Mouse (Mus musculus) kidney, embryonic 15.5 days (tissue): ENCODE measurements around the gene Tbc1d19. TPM values are rescaled to one million over a fixed set of nuclear protein-coding genes. Genes with fewer than 3 reads are reported as not detected.
A peak's percentile ranks its signal among the peaks of the same experiment; 100 is the strongest.

Source experiments
- ATAC-seq: fragments of 200-750 bp; cut with Nextera tagmentation; replicated peaks from 2 replicates; pipeline ENCODE4 v1.8.0; 2017; ENCODE audit warnings: moderate TSS enrichment; ENCODE audit not compliant: low FRiP score
- H3K27ac ChIP-seq: fragments of 300-500 bp; sonication (generic); 2 replicates; pipeline ENCODE4 v1.5.1; 2015; ENCODE audit warnings: mild to moderate bottlenecking, inconsistent platforms
- H3K27me3 ChIP-seq: fragments of 300-500 bp; sonication (generic); 2 replicates; pipeline ENCODE4 v1.6.1; 2015; ENCODE audit warnings: inconsistent platforms
- H3K36me3 ChIP-seq: fragments of 300-500 bp; sonication (generic); 2 replicates; pipeline ENCODE4 v1.6.1; 2015; ENCODE audit warnings: inconsistent platforms
- H3K4me1 ChIP-seq: fragments of 300-500 bp; sonication (generic); 2 replicates; pipeline ENCODE4 v1.6.1; 2015; ENCODE audit warnings: inconsistent platforms
- H3K4me2 ChIP-seq: fragments of 300-500 bp; sonication (generic); 2 replicates; pipeline ENCODE4 v1.6.1; 2015; ENCODE audit warnings: moderate library complexity, mild to moderate bottlenecking, inconsistent platforms
- H3K4me3 ChIP-seq: fragments of 300-500 bp; sonication (generic); replicated peaks from 2 replicates; pipeline ENCODE4 v1.5.1; 2015; ENCODE audit warnings: mild to moderate bottlenecking, inconsistent platforms
- H3K9ac ChIP-seq: fragments of 300-500 bp; sonication (generic); 2 replicates; pipeline ENCODE4 v1.6.1; 2015; ENCODE audit warnings: mild to moderate bottlenecking, inconsistent platforms
- H3K9me3 ChIP-seq: fragments of 300-500 bp; sonication (generic); replicated peaks from 2 replicates; pipeline ENCODE4 v1.6.1; 2016; ENCODE audit warnings: inconsistent platforms
- WGBS: fragments of 180-500 bp; shearing (Covaris S2); methylation state at CpG from one replicate; pipeline ENCODE4 v1.1.7; 2015; ENCODE audit warnings: mixed read lengths; 5-methylcytosine and 5-hydroxymethylcytosine counted together
- polyA plus RNA-seq: library from polyadenylated mRNA; unstranded; fragments of >200 nt; fragmentation: Nextera tagmentation; extraction: Ambion mirVana; gene quantifications from 2 replicates; pipeline ENCODE4 v1.2.1, GENCODE M21; 2015

The Tbc1d19 gene
- polyA plus RNA-seq, 1 experiment from 2014 or later, result 46.9 TPM

GRCm38 (mm10) chr5:53922149-53922904 lies 112.9 kb downstream of the Tbc1d19 start:
- no peak overlapping the region for H3K27ac ChIP-seq
- no peak for ATAC-seq
- H3K36me3 ChIP-seq, result no peaks in the 10 kb centered on the region
- no peak overlapping the region for H3K4me3 ChIP-seq
- H3K4me1 ChIP-seq, result peaks cover 17% of the 10 kb centered on the region
- no peak overlapping the region for H3K9ac ChIP-seq
- WGBS, result 74% methylated on average over 10 of the region's 10 CpGs
- H3K4me2 ChIP-seq, result no peak overlapping the region
- no peaks in the 10 kb centered on the region for H3K9me3 ChIP-seq
- H3K27me3 ChIP-seq, result no peaks in the 10 kb centered on the region

DNA sequence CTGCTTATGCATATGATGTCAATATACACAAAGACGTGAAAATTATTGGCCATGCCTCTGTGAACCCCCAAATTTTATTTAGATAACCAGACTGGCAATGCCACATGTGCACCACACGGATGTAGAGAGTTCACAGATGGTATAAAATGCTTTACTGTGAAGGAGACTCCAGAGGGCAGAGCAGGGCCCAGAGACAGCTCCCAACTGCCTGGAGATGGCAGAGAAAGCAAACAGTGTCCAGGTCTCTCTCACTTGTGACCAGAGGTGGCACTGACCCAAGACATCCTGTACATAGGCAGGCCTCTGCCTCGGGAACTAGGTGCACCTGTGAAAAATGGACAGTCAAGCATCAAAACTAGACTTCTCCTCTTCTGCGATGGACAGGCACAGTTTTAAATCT lies 114.6 kb downstream of the Tbc1d19 start:
- Histone ChIP-seq H3K4me3 (no peak overlapping the region), H3K27ac (no peak overlapping the region), H3K4me2 (no peak overlapping the region), H3K4me1 (peaks cover 24% of the 10 kb centered on the region), H3K9ac (no peak overlapping the region), H3K36me3 (no peaks in the 10 kb centered on the region), H3K9me3 (no peaks in the 10 kb centered on the region), H3K27me3 (no peaks in the 10 kb centered on the region)
- WGBS, result 64% methylated on average over 4 of the region's 4 CpGs
- ATAC-seq, result peak; percentile 72; the same call in 1 of the 2 replicates

- Histone ChIP-seq H3K36me3 (no peaks in the 10 kb centered on the region), H3K9me3 (no peaks in the 10 kb centered on the region), H3K4me3 (no peak overlapping the region), H3K4me1 (peaks cover 32% of the 10 kb centered on the region), H3K27ac (no peak overlapping the region), H3K4me2 (no peak overlapping the region), H3K27me3 (no peaks in the 10 kb centered on the region), H3K9ac (no peak overlapping the region)
- WGBS, result 62% methylated on average over 11 of the region's 11 CpGs
- ATAC-seq, result no peak
These were observed 117.0 kb downstream of the Tbc1d19 start for GRCm38 (mm10) chr5:53926301-53926855.

DNA sequence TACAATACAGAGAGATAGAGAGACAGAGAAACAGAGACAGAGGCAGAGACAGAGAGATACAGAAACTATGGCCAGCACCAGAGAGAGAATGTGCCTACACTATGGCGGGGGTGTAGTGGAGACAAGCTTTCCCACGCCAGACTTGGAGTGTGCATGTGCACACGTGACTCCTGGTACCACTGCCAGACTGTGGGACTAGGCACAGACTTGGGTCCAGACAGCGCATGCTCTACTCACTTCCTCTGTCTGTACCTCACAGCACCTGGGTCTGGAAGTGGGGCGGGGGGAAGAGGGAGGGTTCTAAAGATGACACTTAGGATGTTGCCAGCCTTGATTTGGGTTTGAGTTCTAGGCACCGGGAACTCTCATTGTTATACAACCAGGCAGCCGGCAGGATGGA lies 118.5 kb downstream of the Tbc1d19 start:
- Histone ChIP-seq H3K4me2 (no peak overlapping the region), H3K4me3 (no peak overlapping the region), H3K9ac (no peak overlapping the region), H3K27ac (no peak overlapping the region), H3K4me1 (peaks cover 29% of the 10 kb centered on the region), H3K9me3 (no peaks in the 10 kb centered on the region), H3K27me3 (no peaks in the 10 kb centered on the region), H3K36me3 (no peaks in the 10 kb centered on the region)
- ATAC-seq, result no peak
- 80% methylated on average over 7 of the region's 7 CpGs for WGBS

- Histone ChIP-seq H3K27me3 (no peaks in the 10 kb centered on the region), H3K4me2 (no peak overlapping the region), H3K9me3 (no peaks in the 10 kb centered on the region), H3K27ac (peak overlapping the region; percentile 52; the same call in 1 of the 2 replicates), H3K4me3 (no peak overlapping the region), H3K36me3 (no peaks in the 10 kb centered on the region), H3K9ac (no peak overlapping the region), H3K4me1 (peaks cover 23% of the 10 kb centered on the region)
- no peak for ATAC-seq
- 90% methylated on average over 4 of the region's 4 CpGs for WGBS
These were observed 119.1 kb downstream of the Tbc1d19 start for GRCm38 (mm10) chr5:53928537-53928936.

DNA sequence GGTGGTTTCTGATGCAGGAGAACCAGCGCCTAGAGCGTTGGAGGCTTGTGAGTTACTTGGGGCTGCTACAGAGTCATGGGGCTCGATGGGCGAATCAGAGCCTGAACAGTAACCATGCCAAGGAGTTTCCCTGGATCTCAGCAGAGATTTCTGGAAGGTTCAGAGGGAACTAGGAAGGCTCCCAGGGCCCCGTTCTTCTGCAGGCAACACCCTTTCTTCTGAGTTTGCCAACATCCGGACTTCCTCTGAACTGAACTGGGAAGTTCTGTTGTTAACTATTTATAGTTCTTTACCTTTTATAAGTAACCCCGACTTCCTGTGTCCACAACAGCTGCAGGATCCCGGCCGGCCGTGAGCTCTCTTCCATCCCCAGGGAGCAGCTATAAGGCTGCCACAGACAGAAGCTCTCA lies 119.8 kb downstream of the Tbc1d19 start:
- WGBS, result 53% methylated on average over 10 of the region's 10 CpGs
- H3K4me3 ChIP-seq, result no peak overlapping the region
- peak overlapping the region; percentile 52; the same call in 1 of the 2 replicates for H3K27ac ChIP-seq
- H3K9me3 ChIP-seq, result no peaks in the 10 kb centered on the region
- ATAC-seq, result no peak
- peaks cover 22% of the 10 kb centered on the region for H3K4me1 ChIP-seq
- no peaks in the 10 kb centered on the region for H3K27me3 ChIP-seq
- no peaks in the 10 kb centered on the region for H3K36me3 ChIP-seq
- no peak overlapping the region for H3K9ac ChIP-seq
- no peak overlapping the region for H3K4me2 ChIP-seq

- peak overlapping the region; percentile 45; the same call in 1 of the 2 replicates for H3K27ac ChIP-seq
- ATAC-seq, result no peak
These were observed 120.4 kb downstream of the Tbc1d19 start for GRCm38 (mm10) chr5:53929814-53930213.

DNA sequence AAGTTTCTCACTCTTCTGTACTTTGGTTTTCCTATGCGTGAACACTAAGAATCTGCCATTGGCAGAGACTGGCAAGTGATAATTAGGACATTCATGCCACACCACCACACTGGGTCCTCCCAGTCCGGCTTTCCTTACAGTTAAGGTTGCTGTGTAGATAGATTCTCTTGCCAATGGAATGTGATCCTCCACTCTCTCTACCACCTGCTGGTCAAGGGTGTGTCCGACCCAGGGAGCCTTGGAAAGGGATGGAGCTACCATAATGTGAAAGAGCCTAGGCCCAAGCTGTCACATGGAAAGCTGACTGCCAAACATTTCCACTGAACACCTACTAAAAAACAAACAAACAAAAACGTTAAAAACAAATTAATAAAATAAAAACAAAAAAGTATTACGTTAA lies 121.6 kb downstream of the Tbc1d19 start:
- no peak overlapping the region for H3K27ac ChIP-seq
- H3K9ac ChIP-seq, result no peak overlapping the region
- 77% methylated on average over 5 of the region's 5 CpGs for WGBS
- ATAC-seq, result no peak
- no peak overlapping the region for H3K4me3 ChIP-seq
- no peaks in the 10 kb centered on the region for H3K36me3 ChIP-seq
- peaks cover 22% of the 10 kb centered on the region for H3K4me1 ChIP-seq
- no peaks in the 10 kb centered on the region for H3K27me3 ChIP-seq
- H3K4me2 ChIP-seq, result no peak overlapping the region
- no peaks in the 10 kb centered on the region for H3K9me3 ChIP-seq

More at GRCm38 (mm10) chr5:53929814-53930213, 120.4 kb downstream of the Tbc1d19 start:
- no peaks in the 10 kb centered on the region for H3K36me3 ChIP-seq
- WGBS, result 86% methylated on average over 6 of the region's 6 CpGs
- H3K4me1 ChIP-seq, result peaks cover 22% of the 10 kb centered on the region
- no peaks in the 10 kb centered on the region for H3K9me3 ChIP-seq
- no peak overlapping the region for H3K4me3 ChIP-seq
- no peak overlapping the region for H3K4me2 ChIP-seq
- H3K9ac ChIP-seq, result no peak overlapping the region
- H3K27me3 ChIP-seq, result no peaks in the 10 kb centered on the region

DNA sequence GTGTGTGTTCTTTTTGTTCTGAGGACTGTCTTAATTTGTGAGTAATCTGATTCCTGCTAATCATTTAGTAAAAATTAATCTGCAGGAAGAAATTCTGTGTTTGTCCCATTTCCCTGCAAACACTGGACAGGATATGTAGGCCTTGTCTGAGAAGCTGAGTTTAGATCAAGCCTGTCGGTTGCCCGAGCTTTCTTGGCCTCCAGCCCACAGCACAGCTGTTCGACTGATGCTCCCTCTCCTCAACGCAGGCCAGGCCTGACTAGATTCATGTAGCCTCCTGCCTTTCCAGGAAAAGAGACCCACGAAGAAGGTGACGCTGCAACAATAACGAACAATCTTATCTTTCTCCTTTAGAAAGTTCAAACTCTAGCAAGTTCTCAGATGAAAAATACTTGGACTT lies 124.2 kb downstream of the Tbc1d19 start:
- peak overlapping the region; percentile 27; the same call in 1 of the 2 replicates for H3K27ac ChIP-seq
- no peak; the same call in 1 of the 2 replicates for ATAC-seq
- H3K9me3 ChIP-seq, result no peaks in the 10 kb centered on the region
- no peak overlapping the region for H3K4me2 ChIP-seq
- H3K36me3 ChIP-seq, result no peaks in the 10 kb centered on the region
- no peaks in the 10 kb centered on the region for H3K27me3 ChIP-seq
- H3K4me1 ChIP-seq, result peaks cover 11% of the 10 kb centered on the region
- 47% methylated on average over 7 of the region's 7 CpGs for WGBS
- H3K9ac ChIP-seq, result no peak overlapping the region
- no peak overlapping the region for H3K4me3 ChIP-seq

DNA sequence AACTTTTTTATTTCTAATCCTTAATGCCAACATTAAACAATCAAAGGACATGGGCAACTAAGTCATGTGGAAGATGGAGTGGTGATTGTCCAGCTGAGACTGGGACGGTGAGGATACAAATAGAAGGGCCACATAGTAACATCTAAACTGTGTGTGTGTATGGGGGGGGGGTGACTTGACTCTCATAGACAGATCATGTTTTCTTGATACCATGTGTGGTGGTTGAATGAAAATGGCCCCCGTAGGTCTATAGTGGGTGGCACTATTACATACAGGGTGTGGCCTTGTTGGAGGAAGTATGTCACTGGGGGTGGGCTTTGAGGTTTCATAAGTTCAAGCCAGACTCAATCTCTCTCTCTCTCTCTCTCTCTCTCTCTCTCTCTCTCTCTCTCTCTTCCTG lies 124.6 kb downstream of the Tbc1d19 start:
- Histone ChIP-seq H3K4me3 (no peak overlapping the region), H3K27me3 (no peaks in the 10 kb centered on the region), H3K4me1 (peaks cover 8% of the 10 kb centered on the region), H3K4me2 (no peak overlapping the region), H3K36me3 (no peaks in the 10 kb centered on the region), H3K9ac (no peak overlapping the region), H3K9me3 (no peaks in the 10 kb centered on the region), H3K27ac (no peak overlapping the region)
- no peak for ATAC-seq
- 89% methylated on average over 2 of the region's 2 CpGs for WGBS

DNA sequence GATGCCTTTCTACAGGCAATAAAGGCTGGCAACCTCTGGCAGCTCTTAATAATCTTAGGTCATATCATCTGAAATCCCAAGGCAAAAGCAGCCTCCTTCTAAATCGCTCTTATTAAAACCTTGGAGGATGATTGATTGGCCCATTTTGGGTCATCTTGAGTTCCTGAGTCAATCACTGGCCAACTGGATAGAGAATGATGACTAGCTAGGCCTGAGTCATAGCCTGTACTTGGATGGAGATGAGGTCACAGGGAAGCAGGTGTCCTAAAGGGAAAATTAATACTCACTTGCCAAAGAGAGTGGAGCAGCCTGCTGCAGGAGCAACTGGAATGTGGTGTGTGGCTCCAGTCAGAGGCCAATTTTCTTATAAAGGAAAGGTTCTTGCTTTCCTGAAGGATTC lies 125.4 kb downstream of the Tbc1d19 start:
- Histone ChIP-seq H3K27me3 (no peaks in the 10 kb centered on the region), H3K27ac (no peak overlapping the region), H3K9me3 (no peaks in the 10 kb centered on the region), H3K4me2 (no peak overlapping the region), H3K9ac (no peak overlapping the region), H3K4me1 (0 out of 2 replicates have a peak, but pooled peaks cover 1% of the 10 kb centered on the region), H3K36me3 (no peaks in the 10 kb centered on the region), H3K4me3 (no peak overlapping the region)
- WGBS, result 93% methylated on average over 1 of the region's 1 CpGs
- ATAC-seq, result no peak

DNA sequence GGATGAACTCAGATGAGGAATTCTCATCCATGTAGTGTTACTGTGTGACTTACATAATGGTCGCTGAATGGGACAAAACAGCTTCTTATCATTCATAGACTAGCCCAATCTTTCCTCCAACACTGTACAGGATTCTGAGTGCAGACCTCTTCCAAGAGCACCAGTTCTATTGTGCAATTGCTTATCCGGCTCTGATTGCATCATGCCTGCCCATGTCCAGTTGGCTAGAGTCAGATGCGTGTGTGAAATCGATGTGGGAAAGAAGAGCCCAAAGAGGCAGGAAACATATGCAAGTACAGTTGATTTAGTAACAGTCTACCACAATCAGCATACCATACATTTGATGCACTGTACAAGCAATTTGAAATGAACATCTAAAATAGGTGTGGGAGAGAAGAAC lies 127.8 kb downstream of the Tbc1d19 start:
- Histone ChIP-seq H3K36me3 (no peaks in the 10 kb centered on the region), H3K4me3 (no peak overlapping the region), H3K27me3 (no peaks in the 10 kb centered on the region), H3K9me3 (no peaks in the 10 kb centered on the region), H3K4me1 (peaks cover 8% of the 10 kb centered on the region), H3K4me2 (no peak overlapping the region), H3K9ac (no peak overlapping the region), H3K27ac (no peak overlapping the region)
- ATAC-seq, result no peak
- 89% methylated on average over 4 of the region's 4 CpGs for WGBS
